Mouse (Mus musculus) lung, postnatal 0 days (tissue): Measurements from ENCODE around the gene Rps27rt.

Experiments used
- CTCF ChIP-seq: IDR thresholded peaks from 2 replicates; pipeline ENCODE4 v1.5.1; 2016; ENCODE audit warnings: antibody characterized with exemption, mild to moderate bottlenecking
- EP300 ChIP-seq: IDR thresholded peaks from 2 replicates; pipeline ENCODE4 v1.6.1; 2016; ENCODE audit warnings: antibody characterized with exemption, mild to moderate bottlenecking, control low read depth

DNA sequence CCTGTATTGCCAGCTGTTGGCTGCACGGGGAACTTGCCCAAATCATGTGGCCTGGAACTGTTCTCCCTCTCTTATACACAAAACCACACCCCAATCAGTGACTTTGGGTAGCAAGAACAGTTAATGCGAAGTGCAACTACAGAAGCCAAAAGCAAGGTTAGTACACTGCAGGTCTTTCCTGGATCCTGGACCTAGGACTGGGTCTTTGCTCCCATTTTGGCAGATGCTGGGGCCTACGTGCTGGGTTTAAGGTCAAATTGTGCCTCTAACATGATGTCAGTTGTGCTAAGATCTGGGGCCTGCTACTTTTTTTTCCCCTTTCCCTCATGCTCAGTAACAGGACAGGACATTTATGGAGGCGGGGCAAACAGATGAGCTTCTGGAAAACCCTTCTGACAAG is 13.2 kb upstream of the Rps27rt start:
- TF ChIP-seq CTCF (no peak), EP300 (no peak)
